Mouse (Mus musculus): Measurements from ENCODE around the gene Zfp148.

The Zfp148 gene

DNA sequence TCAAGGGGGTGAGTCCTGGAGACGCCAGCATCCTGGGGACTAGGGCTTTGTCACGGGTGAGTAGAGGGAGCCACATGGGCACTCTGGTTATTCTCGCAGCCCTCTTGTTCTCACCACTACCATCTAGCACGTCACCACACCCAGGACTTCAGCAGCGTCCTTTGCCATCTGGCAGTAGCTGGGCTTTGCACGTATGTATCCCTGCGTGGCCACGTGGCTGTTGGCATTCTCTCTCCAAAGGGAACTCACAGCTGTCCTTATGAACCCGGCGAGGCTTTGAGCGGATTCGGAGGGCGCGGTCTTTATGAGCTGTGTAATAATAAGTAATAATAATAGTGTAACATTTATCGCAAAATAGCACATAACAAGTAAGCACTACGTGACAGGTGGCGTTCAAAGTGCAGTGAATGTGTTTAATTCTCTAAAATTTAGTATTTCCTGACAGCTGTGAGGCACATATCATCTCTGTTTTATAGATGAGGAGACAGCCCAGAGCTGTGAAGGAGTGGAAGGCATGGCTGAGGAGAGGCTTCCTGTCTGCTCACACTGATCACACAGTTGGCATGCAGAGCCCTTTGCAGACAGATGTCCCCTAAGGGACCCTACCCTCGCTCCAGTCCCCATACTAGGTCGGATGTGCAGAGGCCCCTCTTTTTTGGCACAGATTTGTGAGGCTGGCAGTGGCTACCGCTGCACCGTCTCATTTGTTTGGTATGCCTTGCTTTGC, 157.0 kb downstream of the Zfp148 start:
- DNase-seq: no peak

DNA sequence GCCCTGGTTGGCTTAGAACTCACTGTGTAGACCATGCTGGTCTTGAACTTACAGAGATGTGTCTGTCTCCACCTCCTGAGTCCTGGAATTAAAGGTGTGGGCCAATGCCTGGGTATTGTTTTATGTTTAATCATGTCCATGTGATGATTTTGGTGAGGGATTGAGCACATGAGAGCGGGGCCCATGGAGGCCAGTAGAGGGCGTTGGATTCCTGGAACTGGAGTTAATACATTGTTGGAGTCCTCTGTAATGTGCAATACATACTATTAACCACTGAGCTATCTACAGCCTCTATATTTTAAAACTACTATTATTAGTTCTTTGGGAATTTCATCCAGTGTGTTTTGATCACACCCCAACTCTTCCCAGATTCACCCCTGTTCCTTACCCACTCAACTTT, 163.7 kb downstream of the Zfp148 start:
- no peak for DNase-seq

DNA sequence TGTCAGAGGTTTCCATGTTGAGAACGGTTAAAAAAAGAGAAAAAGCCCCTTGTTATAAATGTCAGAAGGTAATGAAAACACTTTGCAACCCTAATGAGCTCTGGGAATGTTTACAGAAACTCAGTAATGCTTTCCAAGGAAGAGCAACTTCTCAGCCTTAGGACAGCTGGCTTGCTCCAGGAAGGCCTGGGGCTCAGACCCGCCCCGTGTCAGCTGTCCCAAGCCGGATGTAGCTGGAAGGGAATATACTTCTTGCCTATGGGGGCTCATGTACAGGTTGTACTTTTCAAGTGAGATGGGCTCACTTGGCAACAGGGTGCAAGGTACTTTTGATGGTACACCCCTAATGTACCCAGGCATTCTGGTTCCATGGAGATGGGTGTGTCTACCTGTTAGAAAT, 164.9 kb downstream of the Zfp148 start:
- no peak for DNase-seq

DNA sequence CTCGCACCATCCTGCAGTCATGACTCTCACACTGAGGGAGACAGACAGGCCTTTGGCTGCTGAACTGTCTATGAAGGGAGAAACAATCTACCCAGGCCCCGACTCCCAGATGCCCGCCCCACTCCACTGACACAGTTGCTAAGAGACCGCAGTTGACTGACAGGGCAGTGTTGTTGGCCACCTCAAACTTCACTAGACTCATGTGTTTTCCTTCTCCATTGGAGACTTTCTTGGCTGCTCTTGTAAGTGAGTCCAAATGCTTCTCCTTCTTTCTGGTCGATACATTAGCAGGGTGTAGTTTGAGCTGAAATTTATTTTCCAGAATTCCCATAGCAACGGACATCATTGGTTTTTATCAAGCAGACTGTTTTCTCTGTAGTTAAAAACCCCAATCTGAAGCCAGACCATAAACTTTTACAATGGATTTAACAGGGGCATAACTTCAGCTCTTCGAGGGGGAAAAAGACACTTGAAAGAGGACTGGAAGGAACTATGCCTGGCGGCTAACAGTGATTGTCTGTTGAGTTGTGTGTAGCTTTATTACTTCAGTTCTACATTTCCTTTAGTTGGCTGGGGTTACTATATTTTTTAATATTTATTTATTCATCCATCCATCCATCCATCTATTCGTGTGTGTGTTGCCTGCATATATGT, 173.2 kb downstream of the Zfp148 start:
- DNase-seq: no peak

Data from kidney, postnatal 25 days (tissue).